Mouse (Mus musculus): ENCODE results near the gene Heatr1. TPM values are rescaled to one million over a fixed set of nuclear protein-coding genes. Genes with fewer than 3 reads are reported as not detected.

The Heatr1 gene
- total and polyA plus RNA-seq, 3 experiments = 130 to 468 (median 156) TPM

- Histone ChIP-seq H3K79me2 (ENCODE audit: control insufficient read depth, insufficient read depth, low read length, poor library complexity) (no peaks in the 10 kb centered on the region), H3K27me3 (ENCODE audit: control insufficient read depth in 1 of 2, insufficient read depth in 2 of 2, low read length in 2 of 2) (no peaks in the 10 kb centered on the region), H3K4me3 (ENCODE audit: control insufficient read depth in 1 of 2, insufficient read depth in 1 of 2, low read depth in 2 of 2, low read length in 2 of 2) (no peak overlapping the region), H3K36me3 (ENCODE audit: control insufficient read depth in 1 of 2, insufficient read depth in 2 of 2, low read length in 2 of 2) (peaks cover 0 to 18% of the 10 kb centered on the region in 2 experiments; a peak in 3 of 4 replicates), H3K9me3 (replicated peaks; ENCODE audit: insufficient read depth, low read length) (no peaks in the 10 kb centered on the region), H3K27ac (ENCODE audit: control insufficient read depth, low read depth, low read length) (no peak overlapping the region), H3K9ac (ENCODE audit: control insufficient read depth, low read depth, low read length, poor library complexity, severe bottlenecking) (no peak overlapping the region), H3K4me1 (ENCODE audit: control insufficient read depth in 1 of 2, insufficient read depth in 2 of 2, low read length in 2 of 2) (no peaks in the 10 kb centered on the region)
- TF ChIP-seq MAFK (IDR thresholded peaks at IDR 0.05; ENCODE audit: borderline replicate concordance, low read depth, low read length) = no peak
- no peak for TF ChIP-seq NRF1 (IDR thresholded peaks at IDR 0.05; ENCODE audit: insufficient read depth, low read depth, low read length, poor library complexity, severe bottlenecking)
- no peak for TF ChIP-seq MEF2A (IDR thresholded peaks at IDR 0.05; ENCODE audit: extremely low read depth, insufficient replicate concordance, low read depth, low read length, poor library complexity, severe bottlenecking)
- no peak for TF ChIP-seq JUND (IDR thresholded peaks at IDR 0.05; ENCODE audit: low read depth, low read length)
- no peak for TF ChIP-seq MXI1 (IDR thresholded peaks at IDR 0.05; ENCODE audit: low read depth, low read length)
- TF ChIP-seq RCOR1 (IDR thresholded peaks at IDR 0.05; ENCODE audit: low read depth, low read length) = no peak
- no peak for TF ChIP-seq ZMIZ1 (IDR thresholded peaks at IDR 0.05; ENCODE audit: low read depth, low read length)
- no peak for TF ChIP-seq ZKSCAN1 (IDR thresholded peaks at IDR 0.05; ENCODE audit: low read depth, low read length)
- TF ChIP-seq TAL1 (IDR thresholded peaks at IDR 0.05; ENCODE audit: low read length) = no peak
- no peak for TF ChIP-seq GABPA (IDR thresholded peaks at IDR 0.05; ENCODE audit: low read depth, low read length)
- no peak for TF ChIP-seq HCFC1 (IDR thresholded peaks at IDR 0.05; ENCODE audit: low read depth, low read length)
- no peak for TF ChIP-seq CHD2 (IDR thresholded peaks at IDR 0.05; ENCODE audit: low read length)
- no peak for TF ChIP-seq MAX (IDR thresholded peaks at IDR 0.05; ENCODE audit: low read length)
- TF ChIP-seq MAZ (IDR thresholded peaks at IDR 0.05; ENCODE audit: low read depth, low read length) = no peak
- no peak for TF ChIP-seq USF1 (IDR thresholded peaks at IDR 0.05; ENCODE audit: low read depth, low read length)
- no peak for TF ChIP-seq E2F4 (IDR thresholded peaks at IDR 0.05; ENCODE audit: borderline replicate concordance, low read depth, low read length)
- no peak for DNase-seq (ENCODE audit: low read depth, low spot score)
Observed at GRCm38 (mm10) chr13:12440813-12441212, 46.0 kb downstream of the Heatr1 start.

- DNase-seq (ENCODE audit: low read depth, low spot score) = peak; percentile 24
- Histone ChIP-seq H3K27ac (ENCODE audit: control insufficient read depth, low read depth, low read length) (no peak overlapping the region), H3K27me3 (ENCODE audit: control insufficient read depth in 1 of 2, insufficient read depth in 2 of 2, low read length in 2 of 2) (no peaks in the 10 kb centered on the region), H3K4me1 (ENCODE audit: control insufficient read depth in 1 of 2, insufficient read depth in 2 of 2, low read length in 2 of 2) (no peaks in the 10 kb centered on the region), H3K4me3 (ENCODE audit: control insufficient read depth in 1 of 2, insufficient read depth in 1 of 2, low read depth in 2 of 2, low read length in 2 of 2) (no peak overlapping the region), H3K36me3 (ENCODE audit: control insufficient read depth in 1 of 2, insufficient read depth in 2 of 2, low read length in 2 of 2) (peaks cover 0 to 12% of the 10 kb centered on the region in 2 experiments; a peak in 3 of 4 replicates), H3K79me2 (ENCODE audit: control insufficient read depth, insufficient read depth, low read length, poor library complexity) (no peaks in the 10 kb centered on the region), H3K9ac (ENCODE audit: control insufficient read depth, low read depth, low read length, poor library complexity, severe bottlenecking) (no peak overlapping the region), H3K9me3 (replicated peaks; ENCODE audit: insufficient read depth, low read length) (no peaks in the 10 kb centered on the region)
- TF ChIP-seq USF1 (IDR thresholded peaks at IDR 0.05; ENCODE audit: low read depth, low read length) = no peak
- TF ChIP-seq POLR2AphosphoS5 (IDR thresholded peaks at IDR 0.05; ENCODE audit: borderline replicate concordance, low read depth, low read length) = no peak
- no peak for TF ChIP-seq SIN3A (IDR thresholded peaks at IDR 0.05; ENCODE audit: low read length)
- no peak for TF ChIP-seq CHD1 (IDR thresholded peaks at IDR 0.05; ENCODE audit: low read depth, low read length)
- TF ChIP-seq KAT2A (conservative IDR thresholded peaks at IDR 0.05; ENCODE audit: low read depth, low read length) = no peak
- TF ChIP-seq TCF12 (IDR thresholded peaks at IDR 0.05; ENCODE audit: low read depth, low read length) = no peak
Observed at GRCm38 (mm10) chr13:12442008-12442587, 47.3 kb downstream of the Heatr1 start.
